Mouse (Mus musculus): ENCODE measurements around the gene Myo1e.

DNA sequence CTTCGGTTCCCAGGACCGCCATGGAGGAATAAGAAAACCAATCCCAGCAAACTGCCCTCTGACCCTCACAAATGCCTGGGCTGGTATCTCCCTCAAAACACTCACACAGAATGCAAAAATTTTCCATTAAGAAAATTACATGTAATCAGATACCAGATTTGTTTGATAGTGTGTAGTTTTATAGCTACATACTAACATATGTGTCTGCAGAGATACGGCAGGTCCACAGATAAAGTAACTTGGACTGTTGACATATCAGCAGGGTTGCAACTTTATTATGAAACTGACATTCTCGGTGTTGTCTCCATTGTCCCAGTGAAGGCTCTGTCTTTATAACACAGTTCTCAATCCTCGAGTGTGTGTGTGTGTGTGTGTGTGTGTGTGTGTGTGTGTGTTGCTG, 183.9 kb downstream of the Myo1e start:
- no peak for TF ChIP-seq MAFK (IDR thresholded peaks at IDR 0.05; ENCODE audit: insufficient read depth, low read depth, low read length)
- TF ChIP-seq ZC3H11A (IDR thresholded peaks at IDR 0.05; ENCODE audit: borderline replicate concordance, low read depth, low read length) = no peak
- TF ChIP-seq CHD2 (IDR thresholded peaks at IDR 0.05; ENCODE audit: low read depth, low read length) = no peak

Measured in ES-E14 (cell line).